Mouse (Mus musculus): ENCODE results near the gene Ip6k3.

GRCm38 (mm10) chr17:27191189-27191588 is 23.6 kb upstream of the Ip6k3 start:
- TF ChIP-seq CHD1 (IDR thresholded peaks at IDR 0.05; ENCODE audit: low read depth, low read length): no peak
- TF ChIP-seq POLR2A (IDR thresholded peaks at IDR 0.05; ENCODE audit: low read depth, low read length): no peak
- TF ChIP-seq USF1 (IDR thresholded peaks at IDR 0.05; ENCODE audit: low read depth, low read length): no peak
- TF ChIP-seq CTCF (conservative IDR thresholded peaks at IDR 0.05 in 1 of 2, IDR thresholded peaks at IDR 0.05 in 1 of 2; ENCODE audit: low read depth in 2 of 2, low read length in 2 of 2): no peak
